Mouse (Mus musculus): Measurements from ENCODE around the gene Fancm. TPM values are rescaled to one million over a fixed set of nuclear protein-coding genes. Genes with fewer than 3 reads are reported as not detected.

Gene Fancm
- polyA plus RNA-seq (2016; fragmentation: Nextera tagmentation; extraction: Ambion mirVana): 13.8 and 15.1 TPM in 2 replicates

GRCm38 (mm10) chr12:65075085-65075732 lies at the start of gene Fancm:
Gene Fancm (plus strand): TSS chr12:65075603.
- ATAC-seq (ENCODE audit: insufficient number of reproducible peaks, low FRiP score): peak; percentile 61
- 2% methylated on average over 39 of the region's 39 CpGs for WGBS

DNA sequence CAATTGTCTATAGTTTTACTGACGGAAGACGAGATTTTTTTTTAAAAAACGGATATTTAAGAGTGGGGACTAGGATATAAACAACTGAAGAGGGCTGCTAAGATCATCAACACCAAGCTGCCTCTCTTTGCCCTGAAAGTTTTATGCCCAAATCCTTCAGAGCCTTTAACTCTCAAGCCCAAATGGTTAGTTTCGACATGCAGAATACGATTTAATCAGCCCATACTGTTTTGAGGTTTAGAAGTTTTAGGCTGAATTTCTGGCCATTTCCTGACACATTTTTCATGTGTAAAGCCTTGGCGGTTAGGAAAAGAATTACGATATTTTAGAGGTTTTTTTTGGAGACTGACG lies 39.6 kb upstream of the Fancm start:
- H3K27me3 ChIP-seq (replicated peaks): no peaks in the 10 kb centered on the region
- peak; percentile 3; the same call in 1 of the 2 replicates for ATAC-seq (ENCODE audit: insufficient number of reproducible peaks, low FRiP score)
- H3K4me3 ChIP-seq: peak overlapping the region; percentile 97
- no peak overlapping the region for H3K9ac ChIP-seq
- H3K9me3 ChIP-seq (replicated peaks): no peaks in the 10 kb centered on the region
- H3K27ac ChIP-seq (ENCODE audit: poor library complexity, severe bottlenecking): no peak overlapping the region
- H3K4me1 ChIP-seq (replicated peaks): peaks cover 15% of the 10 kb centered on the region
- no peaks in the 10 kb centered on the region for H3K36me3 ChIP-seq
- peak overlapping the region; percentile 77 for H3K4me2 ChIP-seq
- WGBS: 48% methylated on average over 8 of the region's 8 CpGs

More at GRCm38 (mm10) chr12:65075085-65075732, at the start of gene Fancm:
- Histone ChIP-seq H3K9me3 (replicated peaks) (no peaks in the 10 kb centered on the region), H3K9ac (peak within 1 kb of the TSS; percentile 90), H3K4me2 (peak within 1 kb of the TSS; percentile 87), H3K4me1 (replicated peaks) (peaks cover 29% of the 10 kb centered on the region), H3K4me3 (peak within 1 kb of the TSS; percentile 89), H3K36me3 (peaks cover 7% of the 10 kb centered on the region; the same call in 1 of the 2 replicates), H3K27me3 (replicated peaks) (no peaks in the 10 kb centered on the region), H3K27ac (ENCODE audit: poor library complexity, severe bottlenecking) (peak within 1 kb of the TSS; percentile 82)

DNA sequence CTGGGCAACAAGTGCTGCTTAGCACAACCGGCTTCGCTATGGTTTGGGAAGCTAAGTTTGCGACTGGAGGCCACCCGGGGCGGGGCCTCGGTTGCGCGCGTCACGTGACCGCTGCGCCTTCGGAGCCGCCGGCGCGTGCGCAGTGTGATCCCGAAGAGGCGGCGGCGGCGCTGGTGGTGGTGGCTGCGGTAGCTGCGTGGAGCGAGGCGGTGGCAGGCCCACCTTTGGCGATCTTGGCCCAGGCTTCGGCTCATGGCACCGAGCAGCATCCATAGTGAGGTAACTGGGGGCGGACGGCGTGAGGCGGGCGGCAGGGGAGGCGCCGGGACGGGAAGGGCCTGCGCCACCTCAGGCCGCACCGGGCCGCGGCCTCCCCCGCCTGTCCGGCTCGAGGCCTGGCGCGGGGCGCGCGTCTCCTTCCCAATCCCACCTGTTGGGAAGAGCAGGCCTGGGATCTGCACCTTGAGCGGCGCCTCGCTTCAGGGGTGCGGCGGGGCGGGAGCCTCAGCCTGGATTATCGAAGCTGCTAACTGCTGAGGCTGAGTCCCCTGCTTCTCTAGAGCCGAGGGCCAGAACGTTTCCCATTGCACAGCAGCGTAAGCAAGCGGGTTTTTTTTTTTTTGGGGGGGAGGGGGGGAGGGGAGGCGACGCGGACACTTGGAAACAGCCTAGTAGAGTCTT lies 39.1 kb upstream of the Fancm start, which contains the start of gene Prpf39:
Gene Prpf39, plus strand, starts transcription at position 144 of the 681 bp plus-strand sequence.
- peak within 1 kb of the TSS; percentile 95 for H3K9ac ChIP-seq
- H3K4me2 ChIP-seq: peak within 1 kb of the TSS; percentile 77
- no peaks in the 10 kb centered on the region for H3K9me3 ChIP-seq (replicated peaks)
- no peaks in the 10 kb centered on the region for H3K27me3 ChIP-seq (replicated peaks)
- under 1% methylated on average over 64 of the region's 65 CpGs for WGBS
- peak; percentile 96 for ATAC-seq (ENCODE audit: insufficient number of reproducible peaks, low FRiP score)
- peak within 1 kb of the TSS; percentile 97 for H3K4me3 ChIP-seq
- H3K4me1 ChIP-seq (replicated peaks): peaks cover 15% of the 10 kb centered on the region
- H3K27ac ChIP-seq (ENCODE audit: poor library complexity, severe bottlenecking): peak within 1 kb of the TSS; percentile 91
- no peaks in the 10 kb centered on the region for H3K36me3 ChIP-seq

DNA sequence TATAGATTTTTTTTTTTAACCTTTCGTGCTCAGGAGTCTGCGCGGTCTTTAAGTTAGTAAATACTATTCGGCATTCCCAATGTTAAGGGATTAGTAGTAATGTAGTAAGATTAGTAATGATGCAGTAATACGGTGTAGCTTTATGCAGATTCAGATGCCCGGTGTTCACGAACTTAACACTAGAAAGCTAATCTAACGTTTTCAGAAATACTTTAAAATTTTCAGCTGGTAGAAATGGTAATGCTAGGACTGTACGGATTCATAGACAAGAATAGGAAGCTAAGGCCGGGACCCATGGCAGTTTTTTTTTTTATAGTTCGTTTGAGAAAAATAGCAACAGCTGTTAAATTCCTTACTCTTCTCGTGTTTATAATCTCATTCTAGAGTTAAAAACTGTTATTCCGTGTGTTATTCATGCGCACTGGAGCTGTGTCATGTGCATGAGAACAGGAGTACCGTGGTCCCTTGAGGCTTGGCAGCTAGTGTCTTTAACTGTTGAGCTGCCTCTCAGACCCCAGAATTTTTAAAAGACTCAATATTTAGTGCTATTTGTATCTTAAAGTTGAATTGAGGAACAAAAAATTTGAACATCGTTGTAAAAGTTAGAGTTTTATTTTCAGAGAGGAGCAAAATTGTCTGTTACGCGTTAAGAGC lies 38.4 kb upstream of the Fancm start:
- 16% methylated on average over 18 of the region's 18 CpGs for WGBS
- Histone ChIP-seq H3K9me3 (replicated peaks) (no peaks in the 10 kb centered on the region), H3K4me2 (peak overlapping the region; percentile 77), H3K36me3 (peaks cover 2% of the 10 kb centered on the region; the same call in 1 of the 2 replicates), H3K27me3 (replicated peaks) (no peaks in the 10 kb centered on the region), H3K4me3 (peak overlapping the region; percentile 97), H3K4me1 (replicated peaks) (peaks cover 15% of the 10 kb centered on the region), H3K27ac (ENCODE audit: poor library complexity, severe bottlenecking) (no peak overlapping the region), H3K9ac (peak overlapping the region; percentile 95)
- no peak for ATAC-seq (ENCODE audit: insufficient number of reproducible peaks, low FRiP score)

DNA sequence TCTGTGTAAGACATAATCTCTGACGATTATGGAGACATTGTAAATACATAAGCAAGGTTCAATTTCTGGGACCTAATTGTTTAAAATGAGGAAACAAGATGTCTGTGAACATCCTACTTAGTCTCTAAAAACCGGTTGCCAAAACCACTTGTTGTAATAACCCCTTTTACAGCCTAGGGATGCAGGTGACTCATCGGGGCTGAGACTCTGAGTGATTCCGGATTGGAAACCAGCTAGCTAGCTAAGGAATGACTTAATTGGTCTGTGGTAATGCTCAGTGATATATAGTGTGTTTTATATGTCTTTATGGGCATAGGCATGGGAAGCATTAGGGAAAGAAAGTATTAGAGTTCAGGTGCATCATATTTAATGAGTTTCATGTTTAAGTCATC lies 37.9 kb upstream of the Fancm start:
- WGBS: 37% methylated on average over 4 of the region's 4 CpGs
- Histone ChIP-seq H3K4me2 (peak overlapping the region; percentile 77), H3K4me1 (replicated peaks) (peaks cover 15% of the 10 kb centered on the region), H3K27me3 (replicated peaks) (no peaks in the 10 kb centered on the region), H3K36me3 (peaks cover 6% of the 10 kb centered on the region), H3K27ac (ENCODE audit: poor library complexity, severe bottlenecking) (no peak overlapping the region), H3K9ac (no peak overlapping the region), H3K9me3 (replicated peaks) (no peaks in the 10 kb centered on the region), H3K4me3 (peak overlapping the region; percentile 97)
- no peak for ATAC-seq (ENCODE audit: insufficient number of reproducible peaks, low FRiP score)

- H3K27ac ChIP-seq (ENCODE audit: poor library complexity, severe bottlenecking): no peak overlapping the region
- H3K27me3 ChIP-seq (replicated peaks): no peaks in the 10 kb centered on the region
- no peak overlapping the region for H3K4me3 ChIP-seq
- H3K9me3 ChIP-seq (replicated peaks): no peaks in the 10 kb centered on the region
- no peaks in the 10 kb centered on the region for H3K4me1 ChIP-seq (replicated peaks)
- H3K4me2 ChIP-seq: no peak overlapping the region
- no peak for ATAC-seq (ENCODE audit: insufficient number of reproducible peaks, low FRiP score)
- H3K9ac ChIP-seq: no peak overlapping the region
- peaks cover 24% of the 10 kb centered on the region for H3K36me3 ChIP-seq
Measured at GRCm38 (mm10) chr12:65048799-65049198, 26.6 kb upstream of the Fancm start.

DNA sequence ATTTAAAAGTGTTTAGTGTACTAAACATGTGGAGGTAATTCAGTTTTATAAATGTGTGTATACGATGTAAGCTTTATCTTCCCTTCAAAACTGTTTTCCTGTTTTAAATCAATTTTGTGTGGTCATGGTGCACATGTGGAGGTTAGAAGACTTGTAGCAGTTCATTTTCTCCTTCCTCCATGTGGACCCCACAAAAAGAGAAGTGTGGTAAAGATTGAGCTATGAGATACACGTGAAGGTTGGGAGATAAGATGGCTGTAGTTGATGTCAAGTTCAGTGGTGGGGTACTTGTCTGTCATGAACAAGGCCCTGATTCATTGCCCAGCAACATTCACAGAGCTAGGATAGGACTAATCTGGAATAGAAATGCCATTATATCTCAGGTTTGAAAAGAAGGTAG lies 17.2 kb upstream of the Fancm start:
- H3K36me3 ChIP-seq: peaks cover 51% of the 10 kb centered on the region
- no peak for ATAC-seq (ENCODE audit: insufficient number of reproducible peaks, low FRiP score)
- 74% methylated on average over 2 of the region's 2 CpGs for WGBS

GRCm38 (mm10) chr12:65061082-65061481 lies 14.3 kb upstream of the Fancm start:
- H3K27ac ChIP-seq (ENCODE audit: poor library complexity, severe bottlenecking): no peak overlapping the region
- H3K27me3 ChIP-seq (replicated peaks): no peaks in the 10 kb centered on the region
- ATAC-seq (ENCODE audit: insufficient number of reproducible peaks, low FRiP score): no peak
- peaks cover 58% of the 10 kb centered on the region for H3K36me3 ChIP-seq
- H3K9ac ChIP-seq: no peak overlapping the region
- H3K4me1 ChIP-seq (replicated peaks): no peaks in the 10 kb centered on the region
- H3K4me3 ChIP-seq: no peak overlapping the region
- no peaks in the 10 kb centered on the region for H3K9me3 ChIP-seq (replicated peaks)
- H3K4me2 ChIP-seq: no peak overlapping the region

More for the DNA sequence above, 17.2 kb upstream of the Fancm start:
- H3K9ac ChIP-seq: no peak overlapping the region
- no peaks in the 10 kb centered on the region for H3K27me3 ChIP-seq (replicated peaks)
- H3K9me3 ChIP-seq (replicated peaks): no peaks in the 10 kb centered on the region
- H3K4me1 ChIP-seq (replicated peaks): no peaks in the 10 kb centered on the region
- H3K4me3 ChIP-seq: no peak overlapping the region
- no peak overlapping the region for H3K27ac ChIP-seq (ENCODE audit: poor library complexity, severe bottlenecking)
- no peak overlapping the region for H3K4me2 ChIP-seq

GRCm38 (mm10) chr12:65065241-65065640 lies 10.2 kb upstream of the Fancm start:
- Histone ChIP-seq H3K36me3 (peaks cover 57% of the 10 kb centered on the region), H3K4me2 (no peak overlapping the region), H3K27me3 (replicated peaks) (no peaks in the 10 kb centered on the region), H3K9me3 (replicated peaks) (no peaks in the 10 kb centered on the region), H3K4me1 (replicated peaks) (peaks cover 7% of the 10 kb centered on the region; the same call in 1 of the 2 replicates), H3K9ac (no peak overlapping the region), H3K4me3 (no peak overlapping the region), H3K27ac (ENCODE audit: poor library complexity, severe bottlenecking) (no peak overlapping the region)
- 60% methylated on average over 2 of the region's 2 CpGs for WGBS
- ATAC-seq (ENCODE audit: insufficient number of reproducible peaks, low FRiP score): no peak

- ATAC-seq (ENCODE audit: insufficient number of reproducible peaks, low FRiP score): no peak
- 67% methylated on average over 3 of the region's 3 CpGs for WGBS
Measured at GRCm38 (mm10) chr12:65066234-65066633, 9.2 kb upstream of the Fancm start.

DNA sequence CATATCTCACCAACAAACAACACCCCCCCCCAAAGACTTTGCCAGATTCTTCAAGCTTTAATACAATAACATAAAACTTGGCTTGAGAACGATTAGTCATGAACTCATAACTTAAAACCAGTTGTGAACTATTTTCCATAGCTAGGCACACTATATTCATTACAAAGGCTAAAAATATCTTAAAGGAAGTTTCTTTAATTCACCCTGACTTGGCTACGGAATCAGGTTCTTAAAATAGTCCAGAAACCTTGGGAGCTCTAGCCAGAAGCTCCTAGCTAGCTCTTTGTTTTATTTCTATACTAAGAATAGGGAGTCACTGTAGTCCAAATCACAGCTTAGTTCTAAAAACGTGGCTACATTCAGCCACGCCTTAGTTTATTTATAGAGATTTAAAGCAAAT lies 7.0 kb upstream of the Fancm start:
- Histone ChIP-seq H3K36me3 (peaks cover 43% of the 10 kb centered on the region), H3K27me3 (replicated peaks) (no peaks in the 10 kb centered on the region), H3K4me3 (no peak overlapping the region), H3K27ac (ENCODE audit: poor library complexity, severe bottlenecking) (no peak overlapping the region), H3K9ac (no peak overlapping the region), H3K4me2 (no peak overlapping the region), H3K4me1 (replicated peaks) (peaks cover 16% of the 10 kb centered on the region), H3K9me3 (replicated peaks) (no peaks in the 10 kb centered on the region)
- 53% methylated on average over 4 of the region's 4 CpGs for WGBS
- no peak for ATAC-seq (ENCODE audit: insufficient number of reproducible peaks, low FRiP score)

More at GRCm38 (mm10) chr12:65066234-65066633, 9.2 kb upstream of the Fancm start:
- H3K4me2 ChIP-seq: no peak overlapping the region
- no peak overlapping the region for H3K9ac ChIP-seq
- peaks cover 7% of the 10 kb centered on the region; the same call in 1 of the 2 replicates for H3K4me1 ChIP-seq (replicated peaks)
- H3K27ac ChIP-seq (ENCODE audit: poor library complexity, severe bottlenecking): 0 out of 2 replicates have a peak overlapping the region, but pooled peaks have one; percentile 4
- H3K4me3 ChIP-seq: no peak overlapping the region
- no peaks in the 10 kb centered on the region for H3K9me3 ChIP-seq (replicated peaks)
- H3K36me3 ChIP-seq: peaks cover 49% of the 10 kb centered on the region
- H3K27me3 ChIP-seq (replicated peaks): no peaks in the 10 kb centered on the region

Data from heart, embryonic 12.5 days (tissue).